Comparison of ENCODE assay signal across 12 mouse cellular contexts in genomic region chr17:87062639-87063038, GRCm38 (mm10). TPM values are rescaled to one million over a fixed set of nuclear protein-coding genes. Genes with fewer than 3 reads are reported as not detected.
A peak's percentile ranks its signal among the peaks of the same experiment; 100 is the strongest.
DNase-seq lines count a peak whose midpoint lies in the region; ATAC-seq and TF ChIP-seq lines count a peak whose summit lies in the region.
"Had no signal": no experiment of that assay in that cellular context is flagged by ENCODE, and none has a peak within 500 bp of the region (broad histone marks: within the 10 kb centered on the region; RNA-seq: fewer than 3 reads in every experiment).

No protein-coding gene starts in this region.

- 0 out of 2 replicates have a peak, but pooled peaks have one; percentile 34 for ATAC-seq in megakaryocyte-erythroid progenitor cell, adult 5-6 weeks (replicated peaks; ENCODE audit: low FRiP score, low TSS enrichment, poor library complexity, severe bottlenecking)
- ATAC-seq: midbrain, embryonic 16.5 days had no signal

- no peak overlapping the region for H3K4me3 ChIP-seq in layer of hippocampus, adult 2 months
- H3K4me3 ChIP-seq: hindbrain, embryonic 15.5 days had no signal

- no peak for TF ChIP-seq CTCF in layer of hippocampus, adult 2 months (conservative IDR thresholded peaks at IDR 0.05)

- peak; percentile 51 to 67 for DNase-seq in heart, adult 9 months (ENCODE audit: low spot score in 2 of 2)
- no peak for DNase-seq in heart, postnatal 4 days
- peak; percentile 19 for DNase-seq in cerebellum, adult 8-10 months
- peak; percentile 54 for DNase-seq in kidney, adult 9 months
- no peak for DNase-seq in layer of hippocampus, postnatal 14 days (ENCODE audit: low spot score in 2 of 2)
- DNase-seq in layer of hippocampus, adult 2 months (ENCODE audit: low spot score in 2 of 2): no peak
- DNase-seq: embryo, embryonic 11 days; gastrocnemius, postnatal 36 days had no signal

- no peak overlapping the region for H3K27ac ChIP-seq in layer of hippocampus, adult 2 months
- H3K27ac ChIP-seq: hindbrain, embryonic 15.5 days; liver, embryonic 14.5 days had no signal

RNA-seq across cellular contexts. Expression of gene Cript, which starts 37.3 kb away (rescaled TPM):
- total RNA-seq in heart, postnatal 4 days (2021): 10 to 100 TPM; 46.6 to 48.8 TPM
- total RNA-seq in megakaryocyte-erythroid progenitor cell, adult 5-6 weeks (2014; fragmentation: Nextera tagmentation): 32.6 and 74.8 TPM in 2 replicates
- 64.3 and 66.2 TPM in 2 replicates for total RNA-seq in megakaryocyte-erythroid progenitor cell, adult 5-6 weeks (2017)
- 10 to 100 TPM; 52.7 to 53.0 TPM for total RNA-seq in layer of hippocampus, postnatal 14 days (2021)
- 10 to 100 TPM; 52.3 to 52.5 TPM for total RNA-seq in layer of hippocampus, adult 2 months (2021)

RNA-seq across cellular contexts. Expression of gene Pigf, which starts 37.4 kb away (rescaled TPM):
- total RNA-seq in heart, postnatal 4 days (2021): 1 to 10 TPM; 5.5 to 6.8 TPM
- 10.4 and 14.6 TPM in 2 replicates for total RNA-seq in megakaryocyte-erythroid progenitor cell, adult 5-6 weeks (2014; fragmentation: Nextera tagmentation)
- total RNA-seq in megakaryocyte-erythroid progenitor cell, adult 5-6 weeks (2017): 19.0 and 24.5 TPM in 2 replicates
- 10 to 100 TPM; 18.2 TPM for total RNA-seq in layer of hippocampus, postnatal 14 days (2021)
- 10 to 100 TPM; 15.0 to 18.1 TPM for total RNA-seq in layer of hippocampus, adult 2 months (2021)

RNA-seq across cellular contexts. Expression of gene Socs5, which starts 44.8 kb away (rescaled TPM):
- total RNA-seq in heart, postnatal 4 days (2021): 10 to 100 TPM; 25.8 to 26.7 TPM
- total RNA-seq in megakaryocyte-erythroid progenitor cell, adult 5-6 weeks (2014; fragmentation: Nextera tagmentation): 6.0 and 8.1 TPM in 2 replicates
- total RNA-seq in megakaryocyte-erythroid progenitor cell, adult 5-6 weeks (2017): 5.0 and 13.8 TPM in 2 replicates
- 10 to 100 TPM; 66.3 to 67.8 TPM for total RNA-seq in layer of hippocampus, postnatal 14 days (2021)
- 100 to 1,000 TPM; 106 to 111 TPM for total RNA-seq in layer of hippocampus, adult 2 months (2021)

Comparison
In these comparisons a context has a peak if more than half of its experiments do, and no peak if none do; other contexts are left out.
1. DNase-seq: peak in heart, adult 9 months (2 of 2), cerebellum, adult 8-10 months (single experiment) and kidney, adult 9 months (single experiment); none in heart, postnatal 4 days (single experiment), layer of hippocampus, postnatal 14 days (0 of 2) and layer of hippocampus, adult 2 months (0 of 2).